Mouse (Mus musculus) megakaryocyte, embryonic 14.5 days (primary cell): Measurements from ENCODE around the gene Gm13276.
"Not testable (repeated sequence)": the region's sequence is repeated elsewhere in the genome, so short reads cannot be mapped to it uniquely, and the experiment has no call there.

Experiments used
- FLI1 ChIP-seq: IDR thresholded peaks from 2 replicates; pipeline ENCODE4 v1.6.1; 2012; ENCODE audit warnings: low read length, inconsistent platforms, mixed read lengths
- GATA1 ChIP-seq: IDR thresholded peaks from 3 replicates; pipeline ENCODE4 v1.6.1; 2012; ENCODE audit warnings: mixed read lengths, low read length, inconsistent platforms, borderline replicate concordance

- not testable (repeated sequence) for TF ChIP-seq GATA1, FLI1
Observed at GRCm38 (mm10) chr4:88759610-88760268, 25.8 kb upstream of the Gm13276 start, which contains the start of gene Gm13283.
